Mouse (Mus musculus) C2C12 (cell line): ENCODE data around the gene Gm49661.

ENCODE experiments used
- CTCF ChIP-seq: IDR thresholded peaks from one replicate; pipeline ENCODE4 v1.5.1; 2011; ENCODE audit not compliant: control insufficient read depth, insufficient read depth, insufficient read length
- FOSL1 ChIP-seq: IDR thresholded peaks from one replicate; pipeline ENCODE4 v1.8.0; 2011; ENCODE audit warnings: mild to moderate bottlenecking, low read length; ENCODE audit not compliant: poor library complexity, insufficient read depth, severe bottlenecking

DNA sequence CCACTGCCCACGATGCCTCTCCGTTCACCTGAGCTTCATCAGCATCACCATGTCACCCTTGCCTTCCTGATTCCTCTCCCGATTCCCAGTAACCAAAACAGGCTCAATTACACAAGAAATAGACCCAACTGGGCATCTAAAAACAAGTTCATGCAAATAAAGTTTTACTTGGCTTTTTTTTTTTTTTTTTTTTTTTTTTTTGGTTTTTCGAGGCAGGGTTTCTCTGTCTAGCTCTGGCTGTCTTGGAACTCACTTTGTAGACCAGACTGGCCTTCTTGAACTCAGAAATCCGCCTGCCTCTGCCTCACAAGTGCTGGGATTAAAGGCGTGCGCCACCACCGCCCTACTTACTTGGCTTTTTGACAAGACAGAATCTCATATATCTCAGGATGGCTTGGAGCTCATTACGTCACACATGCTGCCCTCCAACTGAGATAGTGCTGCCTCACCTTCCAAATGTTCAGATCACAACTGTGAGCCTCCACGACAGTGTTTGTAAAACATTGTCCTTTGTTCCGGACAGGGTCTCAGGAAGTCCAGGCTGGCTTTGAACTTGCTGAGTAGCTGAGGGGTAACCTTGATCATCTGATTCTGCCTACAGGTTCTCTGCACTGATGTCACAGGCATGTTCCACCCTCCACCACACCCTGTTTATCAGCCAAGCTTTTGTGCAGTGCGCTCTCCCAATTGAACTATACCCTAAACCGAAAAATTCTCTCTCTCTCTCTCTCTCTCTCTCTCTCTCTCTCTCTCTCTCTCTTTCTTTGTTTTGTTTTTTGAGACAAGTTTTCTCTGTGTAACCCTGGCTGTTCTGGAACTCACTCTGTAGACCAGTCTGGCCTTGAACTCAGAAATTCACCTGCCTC lies 31.4 kb downstream of the Gm49661 start:
- TF ChIP-seq FOSL1 (no peak), CTCF (no peak)
